Mouse (Mus musculus): ENCODE results near the gene Apol8.

GRCm38 (mm10) chr15:77760037-77760436, 3.2 kb upstream of the Apol8 start:
- no peak for TF ChIP-seq CTCF (IDR thresholded peaks at IDR 0.05; ENCODE audit: extremely low read depth, insufficient read depth, low read length)
- TF ChIP-seq POLR2A (IDR thresholded peaks at IDR 0.05; ENCODE audit: extremely low read depth, insufficient read depth, low read length) = no peak
